Mouse (Mus musculus): ENCODE results near the gene 6030408B16Rik.

DNA sequence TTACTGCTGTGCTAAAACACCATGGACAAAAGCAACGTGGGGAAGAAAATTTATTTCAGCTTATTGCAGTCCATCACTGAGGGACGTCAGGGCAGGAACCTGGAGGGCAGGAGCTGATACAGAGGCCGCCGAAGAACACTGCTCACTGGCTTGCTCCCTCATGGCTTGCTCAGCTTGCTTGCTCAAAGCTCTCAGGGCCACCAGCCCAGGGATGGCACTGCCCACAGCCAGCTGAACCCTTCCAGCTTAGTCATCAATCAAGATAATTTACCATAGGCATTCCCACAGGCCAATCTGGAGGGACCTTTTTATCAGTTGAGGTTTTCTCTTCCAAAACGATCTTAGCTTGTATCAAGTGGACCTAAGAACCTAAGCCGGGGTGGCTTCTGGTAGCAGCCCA, 19.0 kb downstream of the 6030408B16Rik start:
- no peak for TF ChIP-seq CTCF (IDR thresholded peaks at IDR 0.05; ENCODE audit: control insufficient read depth, insufficient read depth, insufficient read length)
- TF ChIP-seq CEBPB (IDR thresholded peaks at IDR 0.05; ENCODE audit: low read depth): no peak
- no peak for TF ChIP-seq USF1 (IDR thresholded peaks at IDR 0.05; ENCODE audit: low read depth)

Measured in C2C12 (cell line).